Mouse (Mus musculus): ENCODE measurements around the gene Ttc13.

- TF ChIP-seq CTCF (IDR thresholded peaks at IDR 0.05; ENCODE audit: control insufficient read depth, insufficient read depth, insufficient replicate concordance, low read depth, low read length), result no peak
- no peak for TF ChIP-seq POLR2A (IDR thresholded peaks at IDR 0.05; ENCODE audit: control insufficient read depth, low read depth, low read length)
Observed at GRCm38 (mm10) chr8:124720938-124721861, 583 bp downstream of the Ttc13 start.
